Mouse (Mus musculus) kidney, adult 2 months (tissue): ENCODE data around the gene Pcsk1n. TPM values are rescaled to one million over a fixed set of nuclear protein-coding genes. Genes with fewer than 3 reads are reported as not detected.
"Not testable (repeated sequence)": the region's sequence is repeated elsewhere in the genome, so short reads cannot be mapped to it uniquely, and the experiment has no call there.

Experiments used
- DNase-seq: peaks from one replicate; pipeline ENCODE4 v3.0.0; 2021
- H3K27ac ChIP-seq: fragments of 200-500 bp; 2 replicates; pipeline ENCODE4 v1.5.1; 2012; ENCODE audit warnings: low read depth, low read length, control low read depth, inconsistent platforms; ENCODE audit not compliant: insufficient read depth
- H3K27me3 ChIP-seq: fragments of 200-500 bp; replicated peaks from 2 replicates; pipeline ENCODE4 v1.6.1; 2012; ENCODE audit warnings: mild to moderate bottlenecking, moderate library complexity, low read length, inconsistent platforms; ENCODE audit not compliant: control insufficient read depth, insufficient read depth
- H3K36me3 ChIP-seq: fragments of 200-500 bp; 2 replicates; pipeline ENCODE4 v1.6.1; 2012; ENCODE audit warnings: mild to moderate bottlenecking, moderate library complexity, low read length, inconsistent platforms; ENCODE audit not compliant: control insufficient read depth, insufficient read depth
- H3K4me1 ChIP-seq: fragments of 200-500 bp; 2 replicates; pipeline ENCODE4 v1.6.1; 2011; ENCODE audit warnings: low read length; ENCODE audit not compliant: control insufficient read depth, insufficient read depth
- H3K4me3 ChIP-seq: fragments of 200-500 bp; 2 replicates; pipeline ENCODE4 v1.5.1; 2011; ENCODE audit warnings: mild to moderate bottlenecking, low read depth, low read length, control low read depth; ENCODE audit not compliant: insufficient read depth
- CTCF ChIP-seq: fragments of 200-500 bp; conservative IDR thresholded peaks from 2 replicates; pipeline ENCODE4 v1.5.1; 2011; ENCODE audit warnings: low read depth, mild to moderate bottlenecking, control low read depth, low read length, moderate library complexity, mixed read lengths; ENCODE audit not compliant: insufficient read depth, insufficient read length
- POLR2A ChIP-seq: fragments of 200-500 bp; IDR thresholded peaks from one replicate; pipeline ENCODE4 v1.6.1; 2011; ENCODE audit warnings: low read depth, low read length, control low read depth
- WGBS: fragments of 180-500 bp; shearing (Covaris S2); methylation state at CpG from one replicate; pipeline ENCODE4 v1.1.7; 2018; 5-methylcytosine and 5-hydroxymethylcytosine counted together
- polyA plus RNA-seq: library from polyadenylated mRNA; depleted of rRNA; stranded (reverse); fragments of >200 nt; gene quantifications from 2 replicates; pipeline ENCODE4 v1.2.3, GENCODE M21; 2012

Gene Pcsk1n
- polyA plus RNA-seq, 1 experiment: 0.91 TPM

DNA sequence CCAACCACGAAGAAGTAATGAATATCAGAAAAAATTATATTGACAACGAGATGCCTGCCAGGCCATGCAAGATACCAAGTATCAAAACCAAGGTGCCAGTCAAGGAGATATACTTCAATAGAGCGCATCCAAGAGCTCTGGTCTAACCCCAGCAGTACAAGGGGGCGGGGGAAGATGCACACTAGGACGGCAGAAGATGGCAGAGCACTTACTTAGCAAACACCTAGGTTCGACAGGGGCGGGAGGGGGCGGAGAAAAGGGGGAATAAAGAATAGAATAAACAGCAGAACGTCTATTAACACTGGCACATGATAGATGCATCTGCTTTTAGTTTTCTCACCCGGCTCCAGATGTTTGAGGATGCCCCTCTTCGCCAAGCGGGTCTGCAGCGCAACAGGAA is 21.4 kb upstream of the Pcsk1n start:
- H3K27me3 ChIP-seq: no peaks in the 10 kb centered on the region
- peak overlapping the region; percentile 76 for H3K4me3 ChIP-seq
- H3K27ac ChIP-seq: peak overlapping the region; percentile 93; the same call in 1 of the 2 replicates
- no peaks in the 10 kb centered on the region; the same call in 1 of the 2 replicates for H3K4me1 ChIP-seq
- H3K36me3 ChIP-seq: no peaks in the 10 kb centered on the region
- 18% methylated on average over 10 of the region's 13 CpGs for WGBS
- DNase-seq: no peak
- TF ChIP-seq POLR2A: no peak
- TF ChIP-seq CTCF: no peak

DNA sequence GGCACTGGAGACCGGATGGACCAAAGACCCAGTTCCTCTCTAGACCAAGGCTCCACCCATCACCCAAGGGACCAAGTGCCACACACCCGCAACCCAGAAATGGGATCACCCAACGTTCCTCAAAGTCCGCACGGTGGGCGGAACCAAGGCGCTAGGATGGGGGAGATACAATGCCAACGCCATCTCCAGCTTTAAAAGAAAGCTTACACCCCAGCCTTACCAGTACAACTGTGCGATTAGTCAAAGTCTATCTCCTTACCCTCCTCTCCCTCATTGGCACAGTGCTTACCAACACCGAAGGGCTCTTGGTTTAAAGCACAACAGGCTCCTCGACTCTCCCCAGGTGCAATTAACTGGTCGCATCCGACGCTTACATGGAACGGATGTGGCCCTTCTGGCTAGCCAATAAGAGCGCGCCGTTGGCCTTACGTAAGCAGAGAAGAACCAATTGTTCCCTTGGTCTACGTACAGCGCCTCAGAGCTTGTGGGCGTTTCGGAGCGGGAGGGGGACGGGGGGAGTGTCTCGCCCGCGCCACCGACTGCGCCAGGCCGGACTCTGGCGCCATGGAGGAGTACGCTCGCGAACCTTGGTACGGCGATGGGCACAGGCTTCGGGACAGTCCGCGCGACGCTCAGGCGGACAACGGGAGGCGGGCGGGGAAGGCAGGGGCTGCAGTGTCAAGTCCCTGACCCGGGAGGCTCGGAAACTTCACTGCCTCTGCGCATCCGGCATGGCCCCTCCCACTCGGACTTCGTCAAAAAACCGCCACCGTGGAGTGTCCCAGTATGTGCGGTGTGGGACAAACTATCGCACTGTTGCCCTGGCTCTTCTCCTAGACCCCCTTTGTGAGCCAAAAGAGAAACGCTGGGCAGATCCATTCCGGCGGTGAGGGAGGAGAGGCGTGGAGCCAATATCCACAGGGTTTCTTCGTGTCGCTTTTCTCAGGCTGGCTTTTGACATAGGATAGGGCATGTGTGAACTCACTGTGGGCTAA is 20.4 kb upstream of the Pcsk1n start, which contains the start of the genes Pqbp1 and Timm17b:
TSS of gene Pqbp1 (minus strand) at position 390 of the 995 bp plus-strand sequence.
TSS of gene Timm17b (plus strand) at position 478 of the 995 bp plus-strand sequence.
- H3K4me3 ChIP-seq: peak within 1 kb of the TSS; percentile 93
- no peaks in the 10 kb centered on the region for H3K36me3 ChIP-seq
- DNase-seq: peak; percentile 95
- no peaks in the 10 kb centered on the region for H3K27me3 ChIP-seq
- H3K27ac ChIP-seq: peak within 1 kb of the TSS; percentile 94
- no peaks in the 10 kb centered on the region; the same call in 1 of the 2 replicates for H3K4me1 ChIP-seq
- WGBS: under 1% methylated on average over 62 of the region's 62 CpGs
- TF ChIP-seq CTCF (no peak), POLR2A (no peak)

DNA sequence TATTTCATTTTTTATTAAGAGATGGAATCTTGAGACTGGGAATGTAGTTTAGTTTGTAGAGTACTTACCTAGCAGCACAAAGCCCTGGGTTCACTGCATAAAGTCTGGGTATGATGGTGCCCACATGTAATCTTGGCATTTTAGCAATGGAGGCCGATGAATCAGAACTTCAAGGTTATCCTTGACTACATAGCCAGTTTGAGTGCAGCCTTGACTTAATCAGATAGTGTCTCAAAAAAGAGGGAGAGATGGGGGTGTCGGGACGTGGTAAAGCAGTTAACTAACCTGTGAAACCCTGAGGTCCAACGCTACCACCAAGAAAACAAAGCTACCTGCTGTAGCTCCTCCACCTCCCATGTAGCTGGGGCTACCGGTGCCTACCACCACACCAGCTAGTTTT is 15.2 kb upstream of the Pcsk1n start:
- H3K4me3 ChIP-seq: no peak overlapping the region
- 93% methylated on average over 5 of the region's 5 CpGs for WGBS
- TF ChIP-seq CTCF (no peak), POLR2A (no peak)
- no peak overlapping the region for H3K27ac ChIP-seq
- no peaks in the 10 kb centered on the region for H3K4me1 ChIP-seq
- no peaks in the 10 kb centered on the region for H3K36me3 ChIP-seq
- no peaks in the 10 kb centered on the region for H3K27me3 ChIP-seq
- no peak for DNase-seq

DNA sequence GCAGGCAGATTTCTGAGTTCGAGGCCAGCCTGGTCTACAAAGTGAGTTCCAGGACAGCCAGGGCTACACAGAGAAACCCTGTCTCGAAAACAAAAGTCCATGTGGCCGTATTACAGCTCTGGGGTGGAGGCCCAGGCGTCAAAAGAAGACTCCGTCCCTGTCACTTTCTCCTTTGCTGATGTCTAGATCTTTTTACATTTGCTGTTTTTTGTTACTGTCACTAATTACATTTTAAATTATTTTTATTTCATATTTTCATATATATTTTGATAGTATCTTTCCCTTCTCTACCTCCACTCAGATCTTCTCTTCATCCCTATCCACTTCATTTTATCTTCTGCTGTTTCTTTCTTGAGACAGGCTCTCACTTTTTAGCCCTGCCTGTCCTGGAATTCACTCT is 11.9 kb upstream of the Pcsk1n start, which contains the start of gene Gm10491:
TSS of gene Gm10491 (minus strand) at position 101 of the 400 bp plus-strand sequence.
- TF ChIP-seq CTCF: no peak
- TF ChIP-seq POLR2A: no peak
- H3K4me1 ChIP-seq: no peaks in the 10 kb centered on the region

DNA sequence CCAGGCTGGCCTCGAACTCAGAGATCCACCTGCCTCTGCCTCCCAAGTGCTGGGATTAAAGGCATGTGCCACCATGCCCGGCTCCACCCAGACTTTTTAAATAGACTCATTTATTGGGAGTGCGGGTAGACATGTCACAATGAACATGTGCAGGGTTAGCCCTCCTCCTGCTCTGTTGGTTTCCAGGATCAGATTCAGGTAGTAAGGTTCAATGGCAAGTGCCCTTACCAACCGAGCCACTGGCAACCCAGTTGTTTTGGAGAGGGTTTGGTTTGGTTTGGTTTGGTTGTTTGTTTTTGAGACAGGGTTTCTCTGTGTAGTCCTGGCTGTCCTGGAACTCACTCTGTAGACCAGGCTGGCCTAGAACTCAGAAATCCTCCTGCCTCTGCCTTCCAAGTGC is 10.4 kb upstream of the Pcsk1n start, which contains the start of gene Gm10490:
TSS of gene Gm10490 (plus strand) at position 301 of the 400 bp plus-strand sequence.
- 97% methylated on average over 4 of the region's 4 CpGs for WGBS
- DNase-seq, H3K27ac ChIP-seq, H3K4me3 ChIP-seq, H3K4me1 ChIP-seq, H3K36me3 ChIP-seq, H3K27me3 ChIP-seq: not testable (repeated sequence)

More for the DNA sequence above, 11.9 kb upstream of the Pcsk1n start, which contains the start of gene Gm10491:
- 94% methylated on average over 5 of the region's 5 CpGs for WGBS
- Histone ChIP-seq H3K27ac (no peak within 1 kb of the TSS), H3K27me3 (no peaks in the 10 kb centered on the region), H3K36me3 (no peaks in the 10 kb centered on the region), H3K4me3 (no peak within 1 kb of the TSS)
- DNase-seq: no peak

DNA sequence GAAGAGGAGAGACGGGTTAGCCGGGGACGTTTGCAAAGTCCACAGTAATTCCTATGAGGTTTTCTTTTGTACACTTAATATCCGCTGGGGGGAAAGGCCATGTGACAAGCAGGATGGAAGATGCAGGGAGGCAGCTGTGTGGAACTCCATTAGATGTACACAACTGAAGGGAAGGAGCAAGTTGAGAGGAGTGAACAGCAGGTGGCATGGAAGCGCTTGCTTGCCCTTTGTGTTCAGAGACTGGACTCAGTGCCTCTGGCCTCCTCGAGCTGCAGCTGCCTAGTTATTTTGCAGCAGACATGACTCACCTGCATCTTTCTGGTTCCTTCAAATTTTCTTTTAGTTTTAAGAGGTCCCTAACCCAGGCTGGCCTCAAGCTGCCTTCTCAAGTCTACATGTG is 9.1 kb upstream of the Pcsk1n start:
- Histone ChIP-seq H3K4me3 (no peak overlapping the region), H3K36me3 (no peaks in the 10 kb centered on the region), H3K4me1 (no peaks in the 10 kb centered on the region), H3K27me3 (no peaks in the 10 kb centered on the region), H3K27ac (no peak overlapping the region)
- WGBS: 46% methylated on average over 6 of the region's 6 CpGs
- TF ChIP-seq CTCF (peak; percentile 33), POLR2A (no peak)
- DNase-seq: peak; percentile 14

DNA sequence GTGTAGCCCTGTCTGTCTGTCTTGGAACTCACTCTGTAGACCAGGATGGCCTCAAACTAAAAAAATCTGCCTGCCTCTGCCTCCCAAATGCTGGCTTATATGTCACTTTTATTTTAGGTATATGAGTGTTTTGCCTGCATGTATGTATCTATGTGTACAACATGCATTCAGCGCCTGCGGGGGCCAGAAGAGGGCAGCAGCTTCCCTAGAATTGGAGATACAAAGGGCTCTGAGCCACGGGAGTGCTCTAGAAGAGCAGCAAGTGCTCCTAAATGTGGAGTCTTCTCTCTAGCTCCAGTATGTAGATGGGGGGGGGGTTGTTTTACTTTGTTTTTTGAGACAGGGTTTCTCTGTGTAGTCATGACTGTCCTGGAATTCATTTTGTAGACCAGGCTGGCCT is 4.0 kb upstream of the Pcsk1n start:
- H3K4me1 ChIP-seq, H3K4me3 ChIP-seq, H3K27ac ChIP-seq, H3K36me3 ChIP-seq, H3K27me3 ChIP-seq: not testable (repeated sequence)
- DNase-seq: peak; percentile 32
- 2% methylated on average over 3 of the region's 3 CpGs for WGBS
- peak; percentile 17; the same call in 1 of the 2 replicates for TF ChIP-seq CTCF
